7 mouse cellular contexts compared by ENCODE assay signal in genomic region chr16:31429471-31430155, GRCm38 (mm10). TPM values are rescaled to one million over a fixed set of nuclear protein-coding genes. Genes with fewer than 3 reads are reported as not detected.
DNase-seq lines count a peak whose midpoint lies in the region; ATAC-seq and TF ChIP-seq lines count a peak whose summit lies in the region.

No protein-coding gene starts in this region.

- H3K9me3 ChIP-seq in embryonic facial prominence, embryonic 15.5 days (replicated peaks) = no peaks in the 10 kb centered on the region
- H3K9me3 ChIP-seq in limb, embryonic 11.5 days (ENCODE audit: control insufficient read depth, low read length) = no peaks in the 10 kb centered on the region
- no peaks in the 10 kb centered on the region for H3K9me3 ChIP-seq in midbrain, embryonic 13.5 days

- no peaks in the 10 kb centered on the region for H3K79me2 ChIP-seq in heart, adult 2 months (replicated peaks; ENCODE audit: control insufficient read depth, insufficient read depth, low read length)

- peak; percentile 73; the same call in 1 of the 2 replicates for TF ChIP-seq EP300 in heart, adult 2 months (IDR thresholded peaks at IDR 0.05; ENCODE audit: insufficient read depth, low read depth, low read length)

- H3K9ac ChIP-seq in embryonic facial prominence, embryonic 15.5 days = peak overlapping the region; percentile 45
- H3K9ac ChIP-seq in heart, adult 2 months (ENCODE audit: low read depth, low read length) = peak overlapping the region; percentile 64
- H3K9ac ChIP-seq in limb, embryonic 11.5 days (ENCODE audit: low read length) = peak overlapping the region; percentile 44
- peak overlapping the region; percentile 90 for H3K9ac ChIP-seq in midbrain, embryonic 13.5 days (replicated peaks)

- no peak overlapping the region for H3K27ac ChIP-seq in bone marrow macrophage, adult 2 months (ENCODE audit: insufficient read depth, low read depth, low read length)
- peak overlapping the region; percentile 74 for H3K27ac ChIP-seq in embryonic facial prominence, embryonic 15.5 days (replicated peaks)
- H3K27ac ChIP-seq in heart, adult 2 months = peak overlapping the region; percentile 83
- H3K27ac ChIP-seq in kidney, adult 2 months (ENCODE audit: insufficient read depth, low read depth, low read length) = peak overlapping the region; percentile 72
- H3K27ac ChIP-seq in limb, embryonic 11.5 days (replicated peaks; ENCODE audit: low read depth, low read length) = peak overlapping the region; percentile 54; the same call in 1 of the 2 replicates
- peak overlapping the region; percentile 96 for H3K27ac ChIP-seq in midbrain, embryonic 13.5 days

- intact Hi-C loops in heart, adult 2 months (cut with DNase I) = no loop called here

- peak; percentile 94 for ATAC-seq in embryonic facial prominence, embryonic 15.5 days (ENCODE audit: insufficient number of reproducible peaks, low FRiP score, low TSS enrichment, low read depth)
- ATAC-seq in limb, embryonic 11.5 days (ENCODE audit: insufficient number of reproducible peaks, low FRiP score, low TSS enrichment, low read depth) = peak; percentile 96
- peak; percentile 98 for ATAC-seq in midbrain, embryonic 13.5 days

- WGBS in embryonic facial prominence, embryonic 15.5 days = under 1% methylated on average over 49 of the region's 49 CpGs
- WGBS in heart, adult 2 months = under 1% methylated on average over 49 of the region's 49 CpGs
- under 1% methylated on average over 49 of the region's 49 CpGs for WGBS in kidney, adult 2 months
- under 1% methylated on average over 49 of the region's 49 CpGs for WGBS in limb, embryonic 11.5 days
- under 1% methylated on average over 49 of the region's 49 CpGs for WGBS in midbrain, embryonic 13.5 days

- TF ChIP-seq CTCF in bone marrow macrophage, adult 2 months (IDR thresholded peaks at IDR 0.05; ENCODE audit: low read depth, low read length) = no peak
- TF ChIP-seq CTCF in heart, adult 2 months (IDR thresholded peaks at IDR 0.05) = no peak
- no peak for TF ChIP-seq CTCF in kidney, adult 2 months (conservative IDR thresholded peaks at IDR 0.05; ENCODE audit: insufficient read depth, insufficient read length, low read depth, low read length)

- no peaks in the 10 kb centered on the region for H3K36me3 ChIP-seq in embryonic facial prominence, embryonic 15.5 days
- no peaks in the 10 kb centered on the region for H3K36me3 ChIP-seq in heart, adult 2 months (ENCODE audit: control insufficient read depth, insufficient read depth, low read length)
- no peaks in the 10 kb centered on the region for H3K36me3 ChIP-seq in kidney, adult 2 months (ENCODE audit: control insufficient read depth, insufficient read depth, low read length)
- H3K36me3 ChIP-seq in limb, embryonic 11.5 days (ENCODE audit: control insufficient read depth, insufficient read depth, low read length) = no peaks in the 10 kb centered on the region
- no peaks in the 10 kb centered on the region for H3K36me3 ChIP-seq in midbrain, embryonic 13.5 days

- TF ChIP-seq POLR2A in bone marrow macrophage, adult 2 months (IDR thresholded peaks at IDR 0.05; ENCODE audit: borderline replicate concordance, low read depth, low read length) = no peak
- peak; percentile 42; the same call in 1 of the 2 replicates for TF ChIP-seq POLR2A in heart, adult 2 months (IDR thresholded peaks at IDR 0.05; ENCODE audit: insufficient read depth, low read depth, low read length)
- no peak for TF ChIP-seq POLR2A in kidney, adult 2 months (IDR thresholded peaks at IDR 0.05; ENCODE audit: low read depth, low read length)

- peak overlapping the region; percentile 98 for H3K4me2 ChIP-seq in embryonic facial prominence, embryonic 15.5 days (replicated peaks)
- peak overlapping the region; percentile 85 for H3K4me2 ChIP-seq in limb, embryonic 11.5 days (ENCODE audit: low read depth, severe bottlenecking)
- peak overlapping the region; percentile 76 for H3K4me2 ChIP-seq in midbrain, embryonic 13.5 days (replicated peaks)

- peak; percentile 89 to 92 for DNase-seq in heart, adult 2 months
- peak; percentile 94 for DNase-seq in kidney, adult 2 months
- peak; percentile 93 for DNase-seq in limb, embryonic 11.5 days (ENCODE audit: low spot score)
- peak; percentile 71 for DNase-seq in spleen, adult 12 weeks (ENCODE audit: low spot score)

- H3K27me3 ChIP-seq in embryonic facial prominence, embryonic 15.5 days = peaks cover 14% of the 10 kb centered on the region; the same call in 1 of the 2 replicates
- peaks cover 7% of the 10 kb centered on the region for H3K27me3 ChIP-seq in heart, adult 2 months (ENCODE audit: control insufficient read depth, insufficient read depth, low read length)
- H3K27me3 ChIP-seq in kidney, adult 2 months (replicated peaks; ENCODE audit: control insufficient read depth, insufficient read depth, low read length) = no peaks in the 10 kb centered on the region
- H3K27me3 ChIP-seq in limb, embryonic 11.5 days (ENCODE audit: control insufficient read depth, insufficient read depth, low read length) = peaks cover 15% of the 10 kb centered on the region
- H3K27me3 ChIP-seq in midbrain, embryonic 13.5 days = peaks cover 20% of the 10 kb centered on the region

- peaks cover 17% of the 10 kb centered on the region for H3K4me1 ChIP-seq in bone marrow macrophage, adult 2 months (ENCODE audit: control insufficient read depth, insufficient read depth, low read length)
- peaks cover 35% of the 10 kb centered on the region for H3K4me1 ChIP-seq in embryonic facial prominence, embryonic 15.5 days
- H3K4me1 ChIP-seq in heart, adult 2 months (ENCODE audit: control insufficient read depth, insufficient read depth, low read length) = 0 out of 2 replicates have a peak, but pooled peaks cover 1% of the 10 kb centered on the region
- H3K4me1 ChIP-seq in kidney, adult 2 months (ENCODE audit: control insufficient read depth, insufficient read depth, low read length) = peaks cover 10% of the 10 kb centered on the region; the same call in 1 of the 2 replicates
- no peaks in the 10 kb centered on the region for H3K4me1 ChIP-seq in limb, embryonic 11.5 days (ENCODE audit: control insufficient read depth, insufficient read depth, low read length)
- H3K4me1 ChIP-seq in midbrain, embryonic 13.5 days (replicated peaks) = peaks cover 35% of the 10 kb centered on the region

- peak overlapping the region; percentile 60 for H3K4me3 ChIP-seq in bone marrow macrophage, adult 2 months (ENCODE audit: insufficient read depth, low read length)
- peak overlapping the region; percentile 64 for H3K4me3 ChIP-seq in embryonic facial prominence, embryonic 15.5 days (replicated peaks)
- H3K4me3 ChIP-seq in heart, adult 2 months = peak overlapping the region; percentile 56
- peak overlapping the region; percentile 65 for H3K4me3 ChIP-seq in kidney, adult 2 months (ENCODE audit: insufficient read depth, low read depth, low read length)
- H3K4me3 ChIP-seq in limb, embryonic 11.5 days (ENCODE audit: low read depth, low read length) = peak overlapping the region; percentile 60
- peak overlapping the region; percentile 78 for H3K4me3 ChIP-seq in midbrain, embryonic 13.5 days (replicated peaks)

RNA-seq across cellular contexts. Expression of gene Bdh1, which starts 7.5 kb away (rescaled TPM):
- 1.5 and 2.2 TPM in 2 replicates for polyA plus RNA-seq in bone marrow macrophage, adult 2 months (2012; ENCODE audit: insufficient read depth, insufficient read length, missing spikeins)
- 41.7 and 42.5 TPM in 2 replicates for polyA plus RNA-seq in embryonic facial prominence, embryonic 15.5 days (2015; fragmentation: Nextera tagmentation; extraction: Ambion mirVana)
- 100 to 1,000 TPM; 134 to 159 TPM for total RNA-seq in heart, adult 2 months (2021)
- 23.3 and 61.3 TPM in 2 replicates for polyA plus RNA-seq in heart, adult 2 months (2012; rRNA removed)
- polyA plus RNA-seq in kidney, adult 2 months (2012; rRNA removed) = 197 and 276 TPM in 2 replicates
- 12.3 and 14.9 TPM in 2 replicates for polyA plus RNA-seq in limb, embryonic 11.5 days (2014; fragmentation: Nextera tagmentation; extraction: Ambion mirVana)
- 67.7 and 68.7 TPM in 2 replicates for polyA plus RNA-seq in midbrain, embryonic 13.5 days (2015; fragmentation: Nextera tagmentation; extraction: Ambion mirVana)
